Mouse (Mus musculus): ENCODE measurements around the gene Msrb3. TPM values are rescaled to one million over a fixed set of nuclear protein-coding genes. Genes with fewer than 3 reads are reported as not detected.

Msrb3 gene
- total and polyA plus RNA-seq, 3 experiments = not detected

GRCm38 (mm10) chr10:120898357-120898756 lies 544 bp downstream of the Msrb3 start:
- H3K9ac ChIP-seq (ENCODE audit: insufficient read depth, low read depth) = no peak overlapping the region
- no peak for TF ChIP-seq HCFC1 (IDR thresholded peaks at IDR 0.05; ENCODE audit: low read depth, low read length)
- TF ChIP-seq USF1 (IDR thresholded peaks at IDR 0.05; ENCODE audit: low read depth, low read length) = no peak
- no peak for TF ChIP-seq EP300 (IDR thresholded peaks at IDR 0.05; ENCODE audit: low read length)
- TF ChIP-seq BHLHE40 (IDR thresholded peaks at IDR 0.05; ENCODE audit: low read depth, low read length) = no peak
- TF ChIP-seq E2F4 (IDR thresholded peaks at IDR 0.05; ENCODE audit: insufficient replicate concordance, low read depth, low read length) = no peak
- no peak for TF ChIP-seq POLR2AphosphoS2 (IDR thresholded peaks at IDR 0.05; ENCODE audit: low read depth, low read length)
- no peak for TF ChIP-seq PAX5 (IDR thresholded peaks at IDR 0.05; ENCODE audit: low read length)
- TF ChIP-seq CHD2 (IDR thresholded peaks at IDR 0.05; ENCODE audit: low read length) = no peak
- no peak for TF ChIP-seq ZNF384 (IDR thresholded peaks at IDR 0.05; ENCODE audit: low read depth, low read length)
- TF ChIP-seq ZKSCAN1 (IDR thresholded peaks at IDR 0.05; ENCODE audit: borderline replicate concordance, low read depth, low read length) = no peak
- TF ChIP-seq NRF1 (IDR thresholded peaks at IDR 0.05; ENCODE audit: low read depth, low read length) = no peak
- no peak for TF ChIP-seq USF2 (conservative IDR thresholded peaks at IDR 0.05; ENCODE audit: low read depth, low read length)
- no peak for TF ChIP-seq MAFK (IDR thresholded peaks at IDR 0.05; ENCODE audit: insufficient replicate concordance, low read length)
- no peak for TF ChIP-seq IRF4 (IDR thresholded peaks at IDR 0.05; ENCODE audit: low read depth, low read length)
- no peak for TF ChIP-seq JUN (IDR thresholded peaks at IDR 0.05; ENCODE audit: insufficient read depth, low read depth, low read length)
- no peak for TF ChIP-seq CTCF (conservative IDR thresholded peaks at IDR 0.05 in 1 of 2, IDR thresholded peaks at IDR 0.05 in 1 of 2; ENCODE audit: low read depth in 2 of 2, low read length in 2 of 2)
- no peak for TF ChIP-seq ZMIZ1 (IDR thresholded peaks at IDR 0.05; ENCODE audit: low read depth, low read length)
- no peak for TF ChIP-seq GABPA (IDR thresholded peaks at IDR 0.05; ENCODE audit: insufficient replicate concordance, low read depth, low read length)
- no peaks in the 10 kb centered on the region for H3K4me1 ChIP-seq (ENCODE audit: control insufficient read depth in 1 of 2, insufficient read depth in 2 of 2)
- dilution Hi-C loops (cut with MboI; ENCODE audit: extremely low pct_ligation_motif_present, extremely low pct_unique_long_range_greater_than_20kb, low sequenced_read_pairs) = no loop called here
- no peak for DNase-seq (ENCODE audit: extremely low read depth)
- H3K4me3 ChIP-seq (replicated peaks in 1 of 3; ENCODE audit: low read depth in 2 of 3, low read length in 2 of 3, poor library complexity in 1 of 3) = no peak overlapping the region
- in situ Hi-C loops (cut with MboI; ENCODE audit: low pct_ligation_motif_present, low pct_unique_long_range_greater_than_20kb, low sequenced_read_pairs) = no loop called here
- no peaks in the 10 kb centered on the region for H3K79me2 ChIP-seq (replicated peaks; ENCODE audit: control insufficient read depth, extremely low read depth, insufficient read depth, poor library complexity, severe bottlenecking)
- H3K4me2 ChIP-seq (ENCODE audit: insufficient read depth, low read depth, poor library complexity, severe bottlenecking) = no peak overlapping the region
- H3K36me3 ChIP-seq (replicated peaks in 1 of 2; ENCODE audit: control insufficient read depth in 1 of 2, insufficient read depth in 1 of 2, low read length in 1 of 2) = no peaks in the 10 kb centered on the region
- H3K27me3 ChIP-seq (replicated peaks) = no peaks in the 10 kb centered on the region
- H3K9me3 ChIP-seq (replicated peaks; ENCODE audit: low read length) = peaks cover 7% of the 10 kb centered on the region
- no peak overlapping the region for H3K27ac ChIP-seq (ENCODE audit: insufficient read depth, low read depth)

- Histone ChIP-seq H3K27ac (ENCODE audit: insufficient read depth, low read depth) (no peak overlapping the region), H3K27me3 (replicated peaks) (no peaks in the 10 kb centered on the region), H3K4me1 (ENCODE audit: control insufficient read depth in 1 of 2, insufficient read depth in 2 of 2) (no peaks in the 10 kb centered on the region), H3K4me3 (replicated peaks in 1 of 3; ENCODE audit: low read depth in 2 of 3, low read length in 2 of 3, poor library complexity in 1 of 3) (no peak overlapping the region), H3K36me3 (replicated peaks in 1 of 2; ENCODE audit: control insufficient read depth in 1 of 2, insufficient read depth in 1 of 2, low read length in 1 of 2) (no peaks in the 10 kb centered on the region), H3K9ac (ENCODE audit: insufficient read depth, low read depth) (no peak overlapping the region), H3K79me2 (replicated peaks; ENCODE audit: control insufficient read depth, extremely low read depth, insufficient read depth, poor library complexity, severe bottlenecking) (no peaks in the 10 kb centered on the region), H3K4me2 (ENCODE audit: insufficient read depth, low read depth, poor library complexity, severe bottlenecking) (no peak overlapping the region), H3K9me3 (replicated peaks; ENCODE audit: low read length) (peaks cover 7% of the 10 kb centered on the region)
- DNase-seq (ENCODE audit: extremely low read depth) = no peak
- in situ Hi-C loops (cut with MboI; ENCODE audit: low pct_ligation_motif_present, low pct_unique_long_range_greater_than_20kb, low sequenced_read_pairs) = no loop called here
- no peak for TF ChIP-seq HCFC1 (IDR thresholded peaks at IDR 0.05; ENCODE audit: low read depth, low read length)
- TF ChIP-seq ETS1 (conservative IDR thresholded peaks at IDR 0.05; ENCODE audit: low read depth, low read length) = no peak
- TF ChIP-seq KAT2A (IDR thresholded peaks at IDR 0.05; ENCODE audit: insufficient replicate concordance, low read length) = no peak
- no peak for TF ChIP-seq RAD21 (IDR thresholded peaks at IDR 0.05; ENCODE audit: low read depth, low read length)
- no peak for TF ChIP-seq MXI1 (IDR thresholded peaks at IDR 0.05; ENCODE audit: low read depth, low read length)
- TF ChIP-seq UBTF (IDR thresholded peaks at IDR 0.05; ENCODE audit: low read depth, low read length) = no peak
- TF ChIP-seq MAFK (IDR thresholded peaks at IDR 0.05; ENCODE audit: insufficient replicate concordance, low read length) = no peak
- TF ChIP-seq USF1 (IDR thresholded peaks at IDR 0.05; ENCODE audit: low read depth, low read length) = no peak
- no peak for TF ChIP-seq IRF4 (IDR thresholded peaks at IDR 0.05; ENCODE audit: low read depth, low read length)
- TF ChIP-seq MEF2A (IDR thresholded peaks at IDR 0.05; ENCODE audit: borderline replicate concordance, low read depth, low read length) = no peak
- no peak for TF ChIP-seq TCF12 (IDR thresholded peaks at IDR 0.05; ENCODE audit: low read depth, low read length)
- no peak for TF ChIP-seq ZNF384 (IDR thresholded peaks at IDR 0.05; ENCODE audit: low read depth, low read length)
- no peak for TF ChIP-seq POLR2AphosphoS2 (IDR thresholded peaks at IDR 0.05; ENCODE audit: low read depth, low read length)
- TF ChIP-seq POLR2A (IDR thresholded peaks at IDR 0.05; ENCODE audit: low read depth, low read length) = no peak
- no peak for TF ChIP-seq MAZ (IDR thresholded peaks at IDR 0.05; ENCODE audit: low read depth, low read length)
- no peak for TF ChIP-seq BHLHE40 (IDR thresholded peaks at IDR 0.05; ENCODE audit: low read depth, low read length)
- TF ChIP-seq USF2 (conservative IDR thresholded peaks at IDR 0.05; ENCODE audit: low read depth, low read length) = no peak
- TF ChIP-seq E2F4 (IDR thresholded peaks at IDR 0.05; ENCODE audit: insufficient replicate concordance, low read depth, low read length) = no peak
- no peak for TF ChIP-seq PAX5 (IDR thresholded peaks at IDR 0.05; ENCODE audit: low read length)
- TF ChIP-seq ZC3H11A (IDR thresholded peaks at IDR 0.05; ENCODE audit: low read depth, low read length) = no peak
- dilution Hi-C loops (cut with MboI; ENCODE audit: extremely low pct_ligation_motif_present, extremely low pct_unique_long_range_greater_than_20kb, low sequenced_read_pairs) = no loop called here
Observed at GRCm38 (mm10) chr10:120895899-120896289, 3.0 kb downstream of the Msrb3 start.
